Mouse (Mus musculus) stomach, postnatal 0 days (tissue): ENCODE measurements around the gene Stra6. TPM values are rescaled to one million over a fixed set of nuclear protein-coding genes. Genes with fewer than 3 reads are reported as not detected.

Experiments
- ATAC-seq: fragments of 200-750 bp; cut with Nextera tagmentation; 2 replicates; pipeline ENCODE4 v1.8.0; 2017; ENCODE audit not compliant: low FRiP score, low TSS enrichment
- DNase-seq: peaks from one replicate; pipeline ENCODE4 v3.0.0-alpha.2; 2016; ENCODE audit warnings: low spot score
- H3K27ac ChIP-seq: fragments of 300-500 bp; sonication (generic); replicated peaks from 2 replicates; pipeline ENCODE4 v1.5.1; 2014; ENCODE audit warnings: mild to moderate bottlenecking, control low read depth
- H3K27me3 ChIP-seq: fragments of 300-500 bp; sonication (generic); 2 replicates; pipeline ENCODE4 v1.6.1; 2014; ENCODE audit warnings: low read length; ENCODE audit not compliant: control insufficient read depth, insufficient read depth
- H3K36me3 ChIP-seq: fragments of 300-500 bp; sonication (generic); 2 replicates; pipeline ENCODE4 v1.6.1; 2014; ENCODE audit warnings: low read length, mixed read lengths; ENCODE audit not compliant: control insufficient read depth, insufficient read depth
- H3K4me1 ChIP-seq: fragments of 300-500 bp; sonication (generic); replicated peaks from 2 replicates; pipeline ENCODE4 v1.6.1; 2014; ENCODE audit warnings: antibody characterized with exemption; ENCODE audit not compliant: control insufficient read depth, insufficient read depth
- H3K4me2 ChIP-seq: fragments of 300-500 bp; sonication (generic); replicated peaks from 2 replicates; pipeline ENCODE4 v1.6.1; 2014; ENCODE audit warnings: low read depth, mild to moderate bottlenecking, control low read depth, moderate library complexity
- H3K4me3 ChIP-seq: fragments of 300-500 bp; sonication (generic); 2 replicates; pipeline ENCODE4 v1.5.1; 2014; ENCODE audit warnings: low read depth, low read length, control low read depth
- H3K9ac ChIP-seq: fragments of 300-500 bp; sonication (generic); 2 replicates; pipeline ENCODE4 v1.6.1; 2014; ENCODE audit warnings: mild to moderate bottlenecking, low read length, control low read depth, mixed read lengths
- H3K9me3 ChIP-seq: fragments of 300-500 bp; sonication (generic); 2 replicates; pipeline ENCODE4 v1.6.1; 2016; ENCODE audit warnings: low read length; ENCODE audit not compliant: control insufficient read depth
- CTCF ChIP-seq: IDR thresholded peaks from 2 replicates; pipeline ENCODE4 v1.5.1; 2016; ENCODE audit warnings: antibody characterized with exemption, low read depth, mild to moderate bottlenecking, moderate library complexity
- EP300 ChIP-seq: optimal IDR thresholded peaks from 2 replicates; pipeline ENCODE3; 2016; ENCODE audit warnings: antibody characterized with exemption
- WGBS: fragments of 180-500 bp; shearing (Covaris S2); extraction: QIAGEN DNeasy Blood & Tissue Kit; methylation state at CpG from one replicate; pipeline ENCODE4 v1.1.7; 2014; 5-methylcytosine and 5-hydroxymethylcytosine counted together
- polyA plus RNA-seq: library from polyadenylated mRNA; unstranded; fragments of >200 nt; fragmentation: Nextera tagmentation; extraction: Ambion mirVana; gene quantifications from 2 replicates; pipeline ENCODE4 v1.2.1, GENCODE M21; 2015

Stra6 gene
- polyA plus RNA-seq, 1 experiment from 2014 or later: 0.18 TPM

DNA sequence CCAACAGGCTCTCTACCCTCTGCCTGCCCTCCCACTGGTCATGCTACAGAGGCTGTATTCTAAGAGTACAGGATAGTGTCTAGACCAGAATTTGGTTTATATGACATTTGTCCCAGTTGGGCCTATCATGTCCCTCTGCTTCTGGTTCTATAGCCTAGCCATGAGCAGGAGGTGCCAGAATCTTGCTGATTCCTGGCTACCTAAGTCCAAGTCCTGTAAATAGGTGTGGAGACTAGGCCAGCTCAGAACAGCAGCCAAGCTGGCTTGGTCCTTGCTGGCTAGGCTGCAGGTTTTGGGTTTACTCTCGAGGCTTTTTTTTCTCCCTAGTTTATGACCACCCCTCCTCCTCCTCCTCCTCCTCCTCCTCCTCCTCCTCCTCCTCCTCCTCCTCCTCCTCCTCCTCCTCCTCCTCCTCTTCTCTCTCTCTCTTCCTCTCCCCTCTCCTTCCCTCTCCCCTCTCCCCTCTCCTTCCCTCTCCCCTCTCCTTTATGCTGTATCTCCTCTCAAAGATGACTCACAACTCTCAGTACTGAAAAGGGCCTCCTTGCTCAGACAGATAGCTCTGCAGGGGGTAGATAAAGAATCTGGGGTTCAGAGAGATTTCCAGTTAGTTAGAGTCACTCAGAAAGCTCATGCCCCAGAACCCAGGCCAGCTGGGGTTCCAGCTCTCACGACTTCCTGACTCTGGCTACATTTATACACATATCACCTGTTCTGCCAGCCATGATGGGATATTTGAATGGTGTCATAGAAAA lies 36.0 kb upstream of the Stra6 start:
- Histone ChIP-seq H3K36me3 (no peaks in the 10 kb centered on the region), H3K4me3 (no peak overlapping the region), H3K9me3 (no peaks in the 10 kb centered on the region), H3K4me2 (no peak overlapping the region), H3K27me3 (no peaks in the 10 kb centered on the region), H3K4me1 (no peaks in the 10 kb centered on the region), H3K27ac (no peak overlapping the region), H3K9ac (no peak overlapping the region)
- TF ChIP-seq CTCF: no peak
- TF ChIP-seq EP300: no peak
- ATAC-seq (no peak), DNase-seq (no peak)
- WGBS: 48% methylated on average over 2 of the region's 2 CpGs

DNA sequence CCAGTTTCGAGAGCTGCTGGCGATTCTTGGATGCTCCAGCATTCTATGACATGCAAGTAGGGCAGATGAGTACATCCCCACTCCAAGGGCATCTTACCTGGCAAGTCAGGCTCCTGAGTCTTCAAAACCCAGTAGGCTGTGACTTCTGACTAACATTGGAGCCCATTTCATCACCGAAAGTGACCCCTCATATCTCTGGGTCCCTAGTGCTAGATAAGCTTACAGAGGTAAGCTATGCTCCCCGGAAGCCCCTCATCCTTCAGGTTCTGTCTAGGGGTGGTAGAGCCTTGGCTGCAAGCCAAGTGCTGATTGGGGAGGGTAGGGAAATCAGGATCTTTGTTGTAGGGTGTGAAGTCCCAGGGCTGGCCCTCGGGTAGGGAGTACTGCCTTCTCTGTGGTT lies 34.7 kb upstream of the Stra6 start:
- Histone ChIP-seq H3K4me2 (no peak overlapping the region), H3K9me3 (no peaks in the 10 kb centered on the region), H3K36me3 (no peaks in the 10 kb centered on the region), H3K4me3 (no peak overlapping the region), H3K4me1 (no peaks in the 10 kb centered on the region), H3K27ac (no peak overlapping the region), H3K27me3 (no peaks in the 10 kb centered on the region), H3K9ac (no peak overlapping the region)
- TF ChIP-seq EP300 (no peak), CTCF (no peak)
- no peak for DNase-seq
- ATAC-seq: no peak
- WGBS: 55% methylated on average over 5 of the region's 5 CpGs

DNA sequence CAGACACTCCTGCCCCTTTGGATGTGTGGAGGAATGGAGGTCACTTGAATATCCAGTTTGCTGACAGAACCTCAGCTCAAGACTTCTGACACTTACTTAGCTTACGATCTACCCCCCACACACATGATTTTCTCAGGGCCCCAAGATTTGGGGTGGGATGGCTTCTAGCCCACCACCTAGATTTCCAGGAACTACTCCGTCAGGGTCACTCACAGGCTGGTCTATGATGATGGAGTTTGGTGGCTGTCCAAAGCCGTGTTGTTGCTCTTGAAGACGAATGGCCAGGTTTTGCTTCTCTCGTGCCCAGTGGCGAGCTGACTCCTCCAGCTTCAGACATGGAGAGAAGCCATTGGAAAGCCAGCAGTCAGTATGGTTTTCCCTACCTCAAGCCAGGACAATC lies 34.0 kb upstream of the Stra6 start:
- Histone ChIP-seq H3K36me3 (no peaks in the 10 kb centered on the region), H3K27ac (no peak overlapping the region), H3K4me3 (no peak overlapping the region), H3K27me3 (no peaks in the 10 kb centered on the region), H3K4me2 (no peak overlapping the region), H3K9ac (no peak overlapping the region), H3K4me1 (no peaks in the 10 kb centered on the region), H3K9me3 (no peaks in the 10 kb centered on the region)
- DNase-seq: no peak
- ATAC-seq: no peak
- WGBS: 80% methylated on average over 6 of the region's 6 CpGs
- TF ChIP-seq CTCF (no peak), EP300 (no peak)

- ATAC-seq: no peak
- 60% methylated on average over 5 of the region's 5 CpGs for WGBS
- H3K9ac ChIP-seq: no peak overlapping the region
Observed at GRCm38 (mm10) chr9:58031895-58032294, 31.7 kb upstream of the Stra6 start.

DNA sequence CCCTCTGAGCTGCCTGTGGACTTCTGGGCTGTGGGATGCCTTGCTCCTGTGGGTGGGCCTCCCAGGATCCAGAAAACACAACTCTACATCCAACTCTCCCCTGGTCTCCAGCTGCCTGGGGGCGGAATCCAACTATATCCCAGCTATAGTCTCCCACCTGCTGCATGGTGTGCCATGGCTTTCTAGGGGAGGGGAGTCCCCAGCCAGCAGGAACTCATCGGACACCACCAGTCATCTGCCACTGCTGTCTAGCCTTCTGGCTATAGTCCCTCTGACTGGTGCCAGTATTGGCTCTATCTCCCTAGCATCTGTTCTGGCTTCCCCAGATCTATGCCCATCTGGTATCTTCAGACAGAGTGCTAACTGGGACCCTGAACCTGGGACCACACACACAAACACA lies 28.1 kb upstream of the Stra6 start:
- Histone ChIP-seq H3K36me3 (no peaks in the 10 kb centered on the region), H3K27me3 (no peaks in the 10 kb centered on the region), H3K4me1 (no peaks in the 10 kb centered on the region), H3K4me2 (no peak overlapping the region), H3K9me3 (no peaks in the 10 kb centered on the region), H3K4me3 (no peak overlapping the region), H3K27ac (no peak overlapping the region), H3K9ac (no peak overlapping the region)
- 70% methylated on average over 2 of the region's 2 CpGs for WGBS
- TF ChIP-seq CTCF (no peak), EP300 (no peak)
- ATAC-seq (no peak), DNase-seq (no peak)

More at GRCm38 (mm10) chr9:58031895-58032294, 31.7 kb upstream of the Stra6 start:
- H3K4me3 ChIP-seq: no peak overlapping the region
- no peaks in the 10 kb centered on the region for H3K4me1 ChIP-seq
- no peak overlapping the region for H3K4me2 ChIP-seq
- DNase-seq: no peak
- H3K27me3 ChIP-seq: no peaks in the 10 kb centered on the region
- H3K27ac ChIP-seq: no peak overlapping the region
- TF ChIP-seq EP300 (no peak), CTCF (no peak)
- no peaks in the 10 kb centered on the region for H3K36me3 ChIP-seq
- H3K9me3 ChIP-seq: no peaks in the 10 kb centered on the region

GRCm38 (mm10) chr9:58035951-58036698 lies 27.5 kb upstream of the Stra6 start:
- no peaks in the 10 kb centered on the region for H3K36me3 ChIP-seq
- H3K4me2 ChIP-seq: no peak overlapping the region
- no peak overlapping the region for H3K4me3 ChIP-seq
- ATAC-seq (0 out of 2 replicates have a peak, but pooled peaks have one; percentile 25), DNase-seq (no peak)
- H3K27me3 ChIP-seq: no peaks in the 10 kb centered on the region
- H3K27ac ChIP-seq: no peak overlapping the region
- 57% methylated on average over 7 of the region's 7 CpGs for WGBS
- no peak for TF ChIP-seq EP300
- no peak for TF ChIP-seq CTCF
- no peak overlapping the region for H3K9ac ChIP-seq
- no peaks in the 10 kb centered on the region for H3K4me1 ChIP-seq
- no peaks in the 10 kb centered on the region for H3K9me3 ChIP-seq
